Mouse (Mus musculus) kidney, adult 11 months (tissue): ENCODE measurements around the gene Gm11115.

ENCODE experiments used
- DNase-seq: peaks from one replicate; pipeline ENCODE4 v3.0.0; 2022

Gm11115 gene

DNA sequence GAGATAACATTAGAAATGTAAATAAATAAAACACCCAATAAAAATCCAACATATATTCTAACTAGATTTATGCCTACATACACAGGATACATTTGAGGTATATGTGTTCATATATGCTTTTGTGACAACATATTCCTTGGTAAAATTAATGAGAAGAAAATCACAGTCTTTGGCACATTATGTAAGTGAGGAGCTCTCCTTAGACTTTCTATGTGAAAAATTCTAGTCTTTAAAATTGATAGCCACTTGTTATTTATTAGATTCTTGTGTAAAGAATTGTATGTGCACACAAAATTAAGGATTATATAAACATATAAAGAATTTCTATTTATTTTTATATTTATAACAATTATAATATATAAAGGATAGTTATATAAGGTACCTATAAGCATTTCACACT, at the start of gene Gm11115:
Gene Gm11115, minus strand, starts transcription at position 101 of the 400 bp plus-strand sequence.
- DNase-seq: no peak

DNA sequence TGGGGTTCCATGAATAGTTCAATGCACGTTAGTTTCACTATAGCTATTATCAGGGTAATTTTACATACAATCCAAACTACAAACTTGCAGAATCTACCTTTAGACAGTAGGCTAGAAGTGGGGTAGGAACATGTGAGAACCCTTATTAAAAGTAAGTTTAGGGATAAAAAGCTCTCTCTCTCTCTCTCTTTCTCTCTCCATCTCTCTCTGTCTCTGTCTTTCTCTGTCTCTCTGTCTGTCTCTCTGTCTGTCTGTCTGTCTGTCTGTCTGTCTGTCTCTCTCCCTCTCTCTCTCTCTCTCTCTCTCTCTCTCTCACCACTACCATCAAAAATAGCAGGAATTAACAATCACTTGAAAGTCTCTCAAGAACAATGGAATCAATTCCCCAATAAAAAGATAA, 42.5 kb downstream of the Gm11115 start, which contains the start of gene Gm11116:
Gene Gm11116, minus strand, starts transcription at position 101 of the 400 bp plus-strand sequence.
- no peak for DNase-seq
